Mouse (Mus musculus) natural killer cell, adult 2 months (primary cell): ENCODE results near the gene Cyb561d2.

Experiments
- DNase-seq, 2 experiments: peaks; one replicate each; pipeline ENCODE4 v3.0.0; 2022; ENCODE audit warnings: low spot score in 2 of 2

Gene Cyb561d2

DNA sequence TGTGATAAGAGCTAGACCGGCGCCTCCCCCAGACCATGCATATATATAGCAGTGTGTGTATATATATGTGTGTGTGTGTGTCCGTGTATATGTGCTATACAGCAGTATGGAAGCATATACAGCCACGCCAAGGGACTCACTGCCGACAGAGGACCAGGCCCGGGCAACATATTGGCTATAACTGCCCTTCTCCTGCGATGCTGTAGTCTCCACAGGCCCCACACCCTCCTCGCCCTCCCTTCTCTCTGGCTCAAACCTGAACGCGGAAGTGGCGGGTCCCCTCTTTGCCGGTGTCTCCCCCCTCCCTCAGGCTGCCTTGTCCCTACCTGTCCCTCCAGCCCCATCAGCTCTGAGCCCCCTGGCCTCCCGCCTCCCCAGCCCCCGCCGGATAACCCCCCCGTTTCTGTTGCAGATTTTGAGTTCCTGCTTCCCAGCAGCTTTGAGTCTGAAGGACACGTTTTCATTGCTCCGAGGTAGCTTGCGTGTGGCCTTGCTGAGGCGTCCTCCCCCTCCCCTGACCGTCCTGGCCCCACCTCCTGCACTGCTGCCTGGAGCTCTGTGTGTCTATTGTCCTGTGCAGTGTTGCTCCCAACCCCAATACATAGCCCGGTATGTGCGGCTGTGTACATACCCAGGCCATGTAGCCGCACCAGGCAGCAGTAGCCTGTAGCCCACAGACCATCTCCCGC is 20.1 kb downstream of the Cyb561d2 start:
- no peak for DNase-seq

DNA sequence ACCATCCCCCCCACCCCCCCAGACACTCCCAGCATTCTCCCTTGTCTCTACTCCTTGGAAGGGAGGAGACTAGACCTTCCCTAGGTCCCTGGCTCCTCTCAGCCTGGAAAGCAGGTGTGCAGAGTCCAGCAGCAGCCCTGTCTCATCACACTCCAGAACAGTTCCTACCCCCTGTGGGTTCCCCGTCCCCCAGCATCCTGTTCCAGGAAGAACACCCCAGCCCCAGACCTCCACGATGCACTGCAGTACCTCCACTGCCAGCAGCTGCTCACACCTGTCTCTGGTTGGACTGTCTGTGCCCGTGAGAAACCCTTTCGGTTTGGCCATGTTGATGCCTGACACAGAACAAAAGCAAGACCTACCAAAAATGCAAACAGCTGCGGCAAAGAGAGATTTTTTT is 20.8 kb downstream of the Cyb561d2 start:
- no peak for DNase-seq

DNA sequence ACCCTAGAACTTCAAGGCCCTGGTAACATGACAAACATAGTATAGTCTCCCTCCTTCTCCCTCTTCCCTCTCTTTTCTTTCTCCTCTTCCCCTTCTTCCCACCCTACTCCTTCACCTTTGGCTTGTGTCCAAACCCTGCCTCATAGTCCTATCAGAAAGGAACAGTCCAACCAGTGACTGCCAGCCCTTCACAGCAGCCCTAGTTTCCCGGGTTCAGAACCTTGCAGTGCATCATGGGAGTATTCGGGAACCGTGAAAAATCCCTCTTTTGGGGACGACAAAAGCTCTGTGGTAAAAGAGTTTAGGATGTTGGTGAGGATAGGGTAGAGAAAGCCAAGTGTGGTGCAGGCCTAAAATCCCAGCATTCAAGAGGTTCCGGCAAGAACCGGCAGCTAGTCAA is 21.7 kb downstream of the Cyb561d2 start:
- no peak for DNase-seq

DNA sequence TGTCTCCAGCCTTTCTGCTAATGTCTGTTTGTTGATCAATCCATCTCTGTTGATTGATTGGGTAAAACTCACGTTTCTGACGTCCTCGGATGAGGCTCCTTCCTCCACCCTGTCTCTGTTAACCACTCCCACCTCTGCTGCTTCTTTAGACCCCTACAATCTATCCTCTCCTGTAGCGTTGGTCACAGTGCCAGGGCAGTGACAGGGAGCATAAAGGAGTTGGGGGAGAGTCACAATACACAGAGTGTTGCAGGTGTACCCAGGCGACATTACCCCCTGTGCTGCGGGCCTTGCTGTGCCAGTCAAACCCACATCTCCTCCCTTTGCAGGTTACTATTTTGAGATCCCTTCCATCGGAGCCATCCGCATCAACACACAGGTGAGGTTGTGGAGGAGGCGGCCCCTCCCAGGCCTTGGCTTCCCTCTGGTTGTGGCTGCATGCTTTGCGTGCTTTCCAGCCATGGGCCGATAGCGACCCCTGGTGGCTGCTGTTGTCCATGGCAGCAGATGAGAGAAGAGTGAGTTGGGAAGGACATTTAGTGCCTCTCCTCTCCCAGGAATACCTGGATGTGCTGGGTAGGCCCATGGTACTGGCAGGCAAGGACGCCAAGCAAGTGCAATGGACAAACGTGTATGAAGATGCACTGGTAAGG is 27.6 kb downstream of the Cyb561d2 start:
- peak; percentile 60 to 74 for DNase-seq

DNA sequence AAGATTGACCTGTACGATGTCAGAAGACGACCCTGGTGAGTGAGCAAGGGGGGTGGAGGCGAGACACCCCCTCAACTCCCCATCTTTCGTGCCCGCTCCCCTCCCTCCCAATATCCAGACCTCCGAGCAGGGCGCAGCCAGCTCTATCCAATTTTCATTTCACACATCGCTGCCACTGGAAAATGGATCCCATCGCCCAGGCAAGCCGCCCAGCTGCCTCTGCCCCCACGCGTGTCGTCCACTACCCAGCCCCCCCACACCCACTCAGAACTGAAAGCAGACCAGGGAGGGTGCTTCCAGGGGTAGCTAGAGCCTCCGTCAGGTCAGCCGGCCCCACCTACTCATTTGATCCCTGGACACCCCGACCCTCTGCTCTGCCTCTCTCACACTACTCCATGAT is 29.7 kb downstream of the Cyb561d2 start:
- DNase-seq: no peak

DNA sequence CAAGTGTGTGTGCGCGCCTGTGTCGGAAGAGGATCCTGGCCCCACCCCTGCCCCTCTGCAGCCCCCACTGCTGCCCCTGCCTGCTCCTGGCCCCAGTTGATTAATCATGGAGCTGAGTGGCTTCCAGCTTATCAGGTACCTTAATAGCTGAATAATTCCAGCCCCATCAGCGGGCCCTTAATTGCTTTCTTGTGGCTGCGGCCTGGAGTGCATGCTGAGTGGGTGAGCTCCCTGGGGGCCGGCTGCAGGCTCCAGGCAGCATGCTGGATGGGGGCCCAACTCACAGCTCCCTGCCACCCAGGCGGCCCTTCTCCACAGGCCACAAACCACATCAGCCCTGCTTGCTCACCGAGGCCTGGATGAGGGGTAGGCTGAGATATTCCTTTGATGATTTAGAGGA is 30.6 kb downstream of the Cyb561d2 start:
- no peak for DNase-seq

DNA sequence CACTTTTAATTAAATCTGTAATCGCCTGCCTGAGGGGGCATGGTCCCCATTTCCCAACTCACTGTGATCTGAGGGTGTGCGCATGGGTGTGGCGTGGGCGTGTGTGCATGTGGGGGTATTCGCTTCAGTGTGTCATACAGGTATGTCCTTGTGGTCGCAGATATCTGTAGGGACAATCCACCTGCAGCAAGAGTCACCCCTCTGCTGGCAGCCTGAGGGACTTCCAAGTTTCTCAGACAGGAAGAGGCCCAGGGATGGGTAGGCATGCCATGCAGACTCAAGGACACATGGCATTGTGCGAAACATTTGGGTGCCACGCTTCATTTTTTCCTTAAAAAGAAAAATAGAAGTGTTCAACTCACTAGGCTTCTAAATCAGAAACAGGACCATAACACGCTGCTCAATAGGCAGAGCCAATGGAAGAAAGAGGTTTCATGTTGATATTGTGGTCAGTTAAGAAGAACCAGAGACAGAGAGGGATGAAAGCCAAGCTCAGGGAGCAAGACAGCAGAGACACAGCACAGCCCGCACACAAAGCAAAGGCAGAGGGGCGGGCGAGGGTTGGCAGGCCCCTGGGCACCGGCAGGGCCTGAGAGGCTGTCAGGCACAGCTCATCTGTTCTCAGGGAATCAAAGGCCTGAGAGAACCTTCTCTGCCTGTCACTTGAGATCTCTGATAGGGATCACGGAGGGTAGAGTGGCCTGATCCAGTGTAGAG is 31.5 kb downstream of the Cyb561d2 start:
- no peak for DNase-seq

DNA sequence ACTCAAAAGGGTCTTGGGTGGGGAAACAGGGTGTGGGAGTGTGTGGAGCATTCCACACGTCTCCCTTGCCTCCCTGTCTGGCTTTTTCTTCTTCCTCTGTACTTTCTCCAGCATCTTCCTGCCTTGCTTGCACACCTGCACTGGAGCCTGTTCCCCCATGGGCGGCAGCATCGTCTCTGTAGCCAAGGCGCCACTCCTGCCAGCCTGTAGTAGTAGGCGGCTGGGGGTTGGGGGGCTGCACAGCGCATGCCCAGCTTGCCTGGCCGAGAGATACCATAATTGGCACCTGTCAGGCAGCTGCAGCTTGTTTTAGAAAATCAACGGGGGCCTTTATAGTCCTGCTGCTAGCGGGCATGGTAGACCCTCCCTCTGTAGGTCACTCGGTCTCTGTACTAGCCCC is 33.7 kb downstream of the Cyb561d2 start:
- DNase-seq: no peak

DNA sequence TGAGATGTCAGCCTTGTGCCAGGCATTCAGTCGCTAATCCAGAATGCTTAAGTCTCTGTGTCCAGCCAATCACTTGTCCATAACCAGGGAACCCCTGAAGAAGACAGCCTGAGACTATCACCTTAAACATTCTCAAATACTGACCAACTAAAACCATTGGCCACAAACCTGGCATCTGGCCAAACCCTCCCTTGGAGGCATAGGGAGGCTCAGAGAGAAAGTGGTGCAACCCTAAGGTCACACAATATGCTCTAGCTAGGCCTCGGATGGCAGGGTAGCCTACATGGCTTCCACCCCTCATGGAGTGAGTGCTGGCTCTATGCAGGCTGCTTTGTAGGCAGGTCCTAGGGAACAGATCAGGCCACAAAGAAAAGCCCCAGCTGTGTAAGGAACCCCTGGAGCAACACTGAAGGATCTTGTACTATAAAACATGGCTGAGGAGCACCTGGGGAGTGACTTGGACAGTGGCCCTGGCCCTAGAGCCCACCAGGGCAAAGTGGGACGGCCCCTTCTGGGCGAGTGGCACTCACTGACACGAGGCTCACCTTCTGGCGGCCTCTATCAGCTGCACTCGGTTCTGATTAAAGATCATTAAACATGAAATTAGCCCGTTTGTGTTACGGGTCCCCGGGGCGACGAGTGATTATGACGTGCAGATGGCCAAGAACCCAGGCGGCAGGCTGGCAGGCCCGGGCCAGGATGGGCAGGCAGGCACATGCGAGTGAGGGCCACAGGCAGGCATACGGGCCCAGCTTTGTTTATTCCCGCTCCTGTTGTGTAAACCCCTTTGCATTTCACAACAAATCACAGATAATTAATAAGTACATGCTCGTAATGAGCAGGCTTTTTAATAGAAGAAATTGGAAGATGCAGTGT is 37.1 kb downstream of the Cyb561d2 start:
- DNase-seq: no peak

DNA sequence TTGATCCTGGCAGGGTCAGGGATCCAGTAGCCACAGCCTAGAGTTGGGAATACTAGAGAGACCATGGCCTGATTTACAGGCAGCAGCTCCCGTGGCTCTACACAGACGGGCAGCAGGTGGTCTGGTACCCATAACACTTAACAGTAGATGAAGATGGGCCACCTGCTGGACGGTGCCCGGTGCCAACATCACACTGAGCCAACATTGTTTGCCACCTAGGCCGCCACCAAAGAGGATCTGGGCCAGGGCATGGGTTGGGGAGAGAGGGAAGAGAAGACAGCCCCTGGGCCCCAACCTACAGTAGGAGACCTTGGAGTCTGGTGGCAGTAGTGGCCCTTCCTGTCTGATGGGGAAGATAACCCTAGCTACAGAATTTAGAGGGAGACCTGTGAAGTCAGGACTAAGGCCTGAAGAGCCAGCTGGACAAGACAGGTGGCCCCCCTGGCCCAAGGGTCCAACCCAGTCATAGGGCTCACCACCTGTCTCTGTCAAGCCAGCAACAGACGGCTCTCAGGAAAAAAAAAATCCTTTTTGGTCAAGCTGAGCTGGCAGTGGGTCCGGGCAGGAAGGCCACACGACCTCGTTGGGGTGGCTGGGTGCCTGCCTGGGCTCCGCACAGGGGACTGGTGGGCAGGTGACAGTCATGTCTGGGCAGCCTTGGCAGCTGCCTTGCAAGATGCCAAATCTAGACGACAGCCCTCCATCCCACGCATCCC is 39.7 kb downstream of the Cyb561d2 start:
- no peak for DNase-seq

DNA sequence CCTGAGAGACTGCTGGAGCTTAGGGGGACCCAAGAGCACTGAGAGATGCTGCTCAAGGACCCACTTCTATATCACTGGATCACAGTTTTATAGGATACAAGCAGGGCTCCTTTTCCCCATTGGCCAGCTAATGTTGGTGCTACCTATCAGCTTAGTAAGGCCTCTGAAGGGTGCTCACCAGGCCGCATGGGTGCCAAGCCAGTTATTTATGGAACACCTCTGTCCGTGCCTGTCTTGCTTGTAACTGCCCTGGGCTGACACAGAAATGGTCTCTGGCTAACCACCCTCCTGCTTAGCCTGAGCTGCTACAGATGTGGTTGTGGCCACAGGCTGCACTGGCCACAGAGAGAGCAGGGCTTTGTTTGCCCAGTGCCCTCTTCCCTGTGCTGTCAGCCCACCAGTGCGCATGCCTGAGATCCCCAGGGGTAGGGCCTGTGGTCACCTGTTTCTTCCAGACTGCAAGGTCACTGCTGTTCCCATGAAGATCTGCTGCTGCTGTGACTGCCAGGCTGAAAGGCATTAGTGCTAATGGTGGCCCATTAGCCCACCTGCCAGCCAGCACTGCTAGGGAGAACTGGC is 41.2 kb downstream of the Cyb561d2 start:
- DNase-seq: no peak

DNA sequence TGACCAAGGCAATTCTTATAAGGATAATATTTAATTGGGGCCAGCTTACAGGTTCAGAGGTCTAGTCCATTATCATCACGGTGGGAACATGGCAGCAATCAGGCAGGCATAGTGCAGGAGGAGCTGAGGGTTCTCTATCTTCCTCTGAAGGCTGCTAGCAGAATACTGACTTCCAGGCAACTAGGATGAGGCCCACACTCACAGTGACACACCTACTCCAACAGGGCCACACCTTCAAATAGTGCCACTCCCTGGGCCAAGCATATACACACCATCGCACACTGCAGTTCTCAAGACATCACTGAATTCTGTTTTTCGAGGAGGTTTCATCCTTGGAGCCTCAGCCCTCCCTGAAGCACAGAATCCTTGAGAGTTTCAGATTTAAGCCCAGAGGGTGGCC is 45.6 kb downstream of the Cyb561d2 start:
- DNase-seq: no peak

DNA sequence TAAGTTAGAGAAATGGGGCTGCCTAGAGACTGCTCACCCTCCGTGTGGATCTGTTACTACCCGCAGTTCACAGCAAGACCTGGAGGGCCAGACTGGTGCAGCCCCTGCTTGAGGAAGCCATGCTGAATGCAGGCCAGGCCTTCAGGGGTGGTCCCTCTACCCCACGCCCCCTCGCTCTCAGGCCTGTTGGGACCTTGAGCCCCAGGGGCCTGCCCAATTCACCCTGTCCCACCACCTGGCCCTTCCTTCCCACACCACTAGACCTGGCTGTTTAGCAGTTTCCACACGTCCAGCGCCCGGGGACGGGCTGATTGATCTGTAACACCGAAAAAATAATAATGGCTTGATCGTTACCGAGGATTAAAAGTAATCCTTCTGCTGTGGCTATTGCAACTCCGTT is 47.8 kb downstream of the Cyb561d2 start:
- DNase-seq: no peak

DNA sequence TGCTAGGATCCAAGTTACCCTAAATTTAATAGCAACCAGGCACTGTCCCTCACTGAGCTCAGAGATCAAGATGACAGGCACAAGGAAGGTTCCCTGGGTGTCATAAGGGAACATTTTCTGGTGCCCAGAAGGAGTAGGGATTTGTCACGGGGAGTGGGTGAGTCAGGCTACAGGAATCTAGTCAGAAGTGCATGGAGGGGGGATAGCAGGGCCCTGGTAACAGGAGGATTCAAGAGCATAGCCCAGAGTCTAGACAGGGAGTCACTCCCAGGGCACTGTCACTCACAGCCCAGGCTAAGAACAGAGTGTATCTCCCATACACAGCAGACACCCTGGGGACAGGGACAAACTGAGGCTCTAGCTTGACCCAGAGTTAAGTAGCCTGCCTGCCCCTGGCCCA is 48.5 kb downstream of the Cyb561d2 start:
- no peak for DNase-seq

DNA sequence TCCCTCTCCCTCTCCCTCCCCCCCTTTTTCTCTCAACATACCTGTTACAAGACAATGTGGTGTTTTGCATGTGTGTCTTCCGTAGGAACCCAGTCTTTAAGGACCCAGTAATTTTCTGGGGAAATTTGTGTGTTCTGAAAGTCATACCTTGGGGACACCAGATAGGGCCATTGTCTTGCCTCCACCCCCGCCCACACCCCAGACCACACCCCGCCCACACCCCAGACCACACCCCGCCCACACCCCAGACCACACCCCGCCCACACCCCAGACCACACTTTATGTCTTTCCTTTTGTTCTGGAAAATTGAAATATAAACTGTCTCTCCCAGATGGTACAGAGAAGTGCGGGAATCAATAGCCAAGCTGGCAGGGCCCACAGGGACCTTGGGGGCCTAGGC is 51.4 kb downstream of the Cyb561d2 start:
- DNase-seq: no peak

DNA sequence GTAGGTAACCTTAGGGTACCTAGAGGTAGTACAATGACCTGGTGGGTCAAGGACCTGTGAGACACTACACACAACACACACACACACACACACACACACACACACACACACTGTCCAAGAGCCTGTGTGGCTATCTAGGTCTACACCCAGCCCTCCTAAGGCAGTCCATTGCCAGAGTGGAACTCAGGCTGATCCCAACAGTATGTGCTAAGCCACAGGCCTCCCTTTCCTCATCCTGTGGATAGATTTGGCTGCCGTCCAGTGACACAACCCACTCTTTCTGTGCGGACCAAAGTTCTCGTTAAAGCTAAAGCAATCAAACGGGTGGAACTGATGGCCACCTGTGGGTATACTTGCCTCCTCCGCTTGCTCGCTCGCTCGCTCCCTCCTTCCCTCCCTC is 51.8 kb downstream of the Cyb561d2 start:
- DNase-seq: no peak
